Mouse (Mus musculus) adrenal gland, postnatal 4 days (tissue): ENCODE results near the gene Ctcf. TPM values are rescaled to one million over a fixed set of nuclear protein-coding genes. Genes with fewer than 3 reads are reported as not detected.
"Not testable (repeated sequence)": the region's sequence is repeated elsewhere in the genome, so short reads cannot be mapped to it uniquely, and the experiment has no call there.

Source experiments
- DNase-seq, 2 experiments: peaks; one replicate each; pipeline ENCODE4 v3.0.0; 2021 to 2022; ENCODE audit warnings: low spot score in 2 of 2, mixed read lengths in 2 of 2
- long read RNA-seq, 2 experiments: library from polyadenylated mRNA; stranded (forward); transcript quantifications; one replicate each; pipeline ENCODE4 v2.0.0; 2021
- total RNA-seq, 2 experiments: library from RNA; stranded (reverse); gene quantifications; 2 replicates each; pipeline ENCODE4 v1.2.3; 2021

Ctcf gene
- total RNA-seq, result 10 to 100 TPM; 73.8 to 94.0 TPM
- long read RNA-seq, experiment 1, partial matches to known transcripts, result 4 of 13 reads
- long read RNA-seq, experiment 1, other reads (novel, unspliced or antisense), result 5 of 13 reads
- long read RNA-seq, experiment 2, transcript Ctcf-201 (12 exons, 3,782 nt), result major isoform, 10 of 49 reads
- long read RNA-seq, experiment 2, partial matches to known transcripts, result 26 of 49 reads
- long read RNA-seq, experiment 2, other reads (novel, unspliced or antisense), result 12 of 49 reads

DNA sequence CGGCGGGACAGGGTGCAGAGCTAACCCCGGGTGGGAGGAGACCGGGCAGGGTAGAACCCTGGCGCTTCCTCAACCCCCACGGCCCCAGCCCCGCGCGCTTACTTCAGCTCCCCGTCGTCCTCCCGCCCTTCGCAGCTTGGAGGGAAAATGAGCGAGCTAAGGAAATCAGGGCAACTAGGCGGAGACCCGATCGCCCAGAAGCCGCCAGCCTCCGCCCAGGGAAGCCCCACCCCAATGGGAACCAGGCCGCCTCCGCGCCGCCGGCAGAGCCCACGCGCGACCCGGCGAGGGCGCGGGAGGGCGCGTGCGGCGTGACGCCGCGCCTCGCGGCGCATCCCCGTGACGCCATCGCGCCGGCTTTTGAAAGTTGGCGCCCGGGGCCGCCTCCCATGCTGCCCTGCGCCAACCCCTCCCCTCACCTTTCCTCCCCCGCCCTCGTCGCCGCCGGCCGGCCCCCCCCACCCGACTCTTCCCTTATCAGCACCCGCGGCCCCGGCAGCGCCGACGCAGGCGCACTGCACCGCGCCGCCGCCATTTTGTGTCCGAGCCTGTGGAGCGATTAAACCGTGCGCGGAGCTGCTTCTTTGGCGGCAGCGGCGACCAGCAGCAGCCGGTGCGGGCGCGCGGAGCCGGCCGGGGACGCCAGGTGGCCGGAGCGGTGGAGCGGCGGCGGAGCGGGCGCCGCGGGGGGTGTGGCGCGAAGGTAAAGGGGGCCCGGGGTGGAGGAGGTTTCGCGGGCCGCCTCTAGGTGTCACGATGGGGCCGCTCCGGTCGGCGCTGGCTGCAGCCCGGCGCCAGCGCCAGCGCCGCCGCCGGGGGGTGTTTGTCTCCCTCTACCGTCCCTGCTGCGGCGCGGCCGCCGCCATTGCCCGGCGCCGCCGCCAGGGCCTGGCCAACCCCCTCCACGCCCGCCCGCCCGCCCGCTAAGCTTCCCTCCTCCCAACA is at the start of gene Ctcf:
TSS of gene Ctcf (plus strand) at position 551 of the 945 bp plus-strand sequence.
- peak; percentile 80 to 90 for DNase-seq

DNA sequence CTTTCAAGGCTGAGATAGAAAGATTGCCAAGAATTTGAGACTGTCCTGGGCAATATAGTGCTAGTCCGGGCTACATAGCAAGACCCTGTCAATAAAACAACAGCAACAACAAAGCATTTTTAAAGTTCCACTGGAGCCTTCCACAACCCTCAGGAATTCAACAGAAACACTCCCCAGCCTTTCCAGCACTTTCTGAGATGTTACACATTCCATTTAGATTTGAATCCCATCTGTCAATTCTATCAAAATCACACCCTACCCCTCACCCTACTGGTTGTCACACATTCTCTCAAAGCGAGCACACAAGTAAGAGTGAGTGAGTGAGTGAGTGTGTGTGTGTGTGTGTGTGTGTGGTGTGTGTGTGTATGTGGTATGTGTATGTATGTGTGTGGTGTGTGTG is 43.9 kb upstream of the Ctcf start:
- no peak for DNase-seq

DNA sequence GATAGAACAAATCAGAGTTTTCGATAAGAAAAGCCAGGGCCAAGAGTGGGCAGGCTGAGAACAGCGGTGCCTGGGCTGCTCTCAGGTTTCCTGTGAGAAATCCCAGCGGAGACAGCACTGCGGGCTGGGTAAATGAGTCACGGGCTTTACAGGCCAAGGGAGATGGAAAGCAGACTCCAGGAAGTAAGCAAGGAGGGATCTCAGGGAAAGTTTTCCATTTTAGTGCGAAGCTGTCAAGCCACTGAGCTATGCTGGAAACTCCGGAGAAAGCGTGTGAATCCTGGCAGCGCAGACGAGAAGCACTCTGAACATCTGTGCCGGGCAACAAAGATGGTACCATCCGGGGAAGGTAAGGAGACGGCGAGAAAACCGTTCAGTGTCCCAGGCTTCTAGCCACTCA is 42.5 kb upstream of the Ctcf start:
- DNase-seq, result no peak

- no peak for DNase-seq
Observed at GRCm38 (mm10) chr8:105594451-105595242, 41.7 kb upstream of the Ctcf start.

DNA sequence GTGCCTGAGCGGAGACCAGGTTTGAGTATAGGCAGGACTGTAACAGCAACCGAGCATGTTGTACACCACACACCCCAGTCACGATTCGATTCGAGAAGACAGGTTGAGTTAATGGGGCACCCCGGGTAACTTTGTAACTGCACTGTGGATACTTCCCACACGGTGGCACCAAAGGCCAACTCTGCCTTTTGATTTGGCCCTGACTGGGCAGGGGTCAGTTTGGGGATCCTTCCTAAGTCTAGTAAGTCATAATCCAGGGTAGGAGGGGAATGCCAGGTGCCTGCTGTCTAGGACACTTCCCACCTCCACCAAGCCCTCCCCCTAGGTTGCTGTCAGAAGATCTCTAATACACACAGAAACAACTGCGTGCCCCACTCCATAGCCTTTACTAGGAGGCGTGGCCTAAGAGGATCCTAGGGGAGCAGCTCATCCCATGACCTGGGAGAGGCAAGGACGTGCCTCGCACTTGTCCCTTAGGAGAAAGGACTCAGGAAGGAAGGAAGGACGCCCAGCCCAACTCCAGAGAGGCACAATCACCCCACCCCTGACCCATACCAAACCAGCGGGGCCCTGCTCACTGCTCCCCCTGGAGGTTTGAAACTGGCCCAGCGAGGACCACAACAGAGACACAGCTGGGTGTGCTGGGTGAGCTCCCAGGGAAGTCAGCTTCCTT is 39.9 kb upstream of the Ctcf start:
- DNase-seq, result peak in 1 of 2 experiments; percentile 53

DNA sequence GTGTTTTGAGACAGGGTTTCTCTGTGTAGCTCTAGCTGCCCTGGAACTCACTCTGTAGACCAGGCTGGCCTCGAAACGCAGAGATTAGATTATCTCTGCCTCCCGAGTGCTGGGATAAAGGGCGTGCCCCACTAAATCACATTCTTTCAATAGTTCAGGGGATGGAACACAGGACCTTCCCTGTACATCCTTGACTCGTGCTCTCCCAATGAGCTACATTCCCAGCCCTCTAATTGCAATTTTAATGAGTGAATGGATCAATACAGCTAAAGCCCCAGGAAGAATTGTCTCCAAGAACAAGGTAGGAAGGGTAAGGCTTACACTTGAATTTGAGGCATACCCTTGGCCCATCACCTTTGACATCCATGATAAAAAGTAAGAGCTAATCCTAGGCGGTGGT is 37.6 kb upstream of the Ctcf start:
- no peak for DNase-seq

DNA sequence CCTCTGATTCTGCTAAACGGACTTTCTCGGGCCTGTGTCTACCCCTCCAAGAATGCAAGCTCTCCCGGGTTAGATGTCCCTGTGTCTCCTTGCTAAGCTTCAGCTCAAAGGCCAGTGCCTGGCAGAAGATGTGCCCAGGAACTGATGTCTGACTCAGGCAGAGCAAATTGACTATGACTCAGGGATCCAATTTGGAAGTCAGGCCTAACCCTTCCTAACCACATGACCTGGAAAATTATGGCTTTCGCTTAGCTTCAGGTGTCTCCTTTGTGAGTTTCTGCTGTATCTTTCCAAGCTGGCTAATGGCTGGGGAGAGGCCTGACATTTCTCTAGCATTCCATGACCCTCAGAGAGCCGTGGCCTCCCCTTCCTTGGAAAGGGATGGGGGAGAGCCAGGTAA is 35.1 kb upstream of the Ctcf start:
- DNase-seq, result no peak

- not testable (repeated sequence) for DNase-seq
Observed at GRCm38 (mm10) chr8:105602540-105602939, 33.8 kb upstream of the Ctcf start.

- peak; percentile 61 to 70 for DNase-seq
Observed at GRCm38 (mm10) chr8:105604804-105605381, 31.5 kb upstream of the Ctcf start, which contains the start of gene Ripor1. Gene Ripor1 (plus strand): TSS chr8:105605255.

GRCm38 (mm10) chr8:105605491-105606188 is 30.7 kb upstream of the Ctcf start:
- DNase-seq, result no peak

GRCm38 (mm10) chr8:105606189-105607023 is 30.0 kb upstream of the Ctcf start:
- DNase-seq, result peak in 1 of 2 experiments; percentile 66

DNA sequence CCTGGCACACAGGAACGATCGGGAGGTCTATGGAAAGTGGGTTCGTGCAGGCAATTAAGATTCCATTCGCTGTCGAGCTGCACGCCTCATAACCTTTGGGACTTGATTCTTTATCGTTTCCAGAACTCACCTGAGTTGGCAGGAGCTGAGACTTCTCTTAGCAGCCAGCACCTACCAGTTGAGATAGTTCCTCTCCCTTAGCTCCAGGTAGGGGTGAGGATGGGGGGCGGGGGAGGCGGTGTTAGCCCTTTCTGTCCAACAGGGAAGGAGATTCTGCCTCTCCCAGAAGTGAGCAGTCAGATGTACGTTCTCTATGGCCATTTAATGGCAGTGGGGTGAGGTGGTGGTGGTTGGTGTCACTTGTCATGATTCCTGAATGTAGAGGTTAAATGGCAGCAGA is 29.3 kb upstream of the Ctcf start:
- DNase-seq, result no peak

DNA sequence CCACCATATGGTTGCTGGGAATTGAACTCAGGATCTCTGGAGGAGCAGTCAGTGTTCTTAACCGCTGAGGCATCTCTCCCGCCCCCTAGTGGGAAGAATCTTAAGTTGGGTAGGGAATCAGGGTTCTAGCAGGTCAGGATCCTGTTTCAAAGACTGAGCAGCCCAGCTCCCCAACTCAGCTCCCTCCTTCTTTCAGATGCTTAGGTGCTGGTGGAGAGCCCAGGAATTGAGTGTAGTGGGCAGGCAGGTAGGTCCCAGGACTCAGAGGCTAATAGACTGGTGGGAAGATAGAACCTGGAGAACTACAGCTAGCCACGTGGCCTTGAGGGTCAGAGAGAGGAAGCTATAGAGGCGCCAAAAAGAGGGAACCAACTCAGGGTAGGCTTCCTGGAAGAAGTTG is 28.7 kb upstream of the Ctcf start:
- DNase-seq, result no peak

GRCm38 (mm10) chr8:105609355-105609754 is 27.0 kb upstream of the Ctcf start:
- no peak for DNase-seq

- no peak for DNase-seq
Observed at GRCm38 (mm10) chr8:105609771-105610170, 26.6 kb upstream of the Ctcf start.

DNA sequence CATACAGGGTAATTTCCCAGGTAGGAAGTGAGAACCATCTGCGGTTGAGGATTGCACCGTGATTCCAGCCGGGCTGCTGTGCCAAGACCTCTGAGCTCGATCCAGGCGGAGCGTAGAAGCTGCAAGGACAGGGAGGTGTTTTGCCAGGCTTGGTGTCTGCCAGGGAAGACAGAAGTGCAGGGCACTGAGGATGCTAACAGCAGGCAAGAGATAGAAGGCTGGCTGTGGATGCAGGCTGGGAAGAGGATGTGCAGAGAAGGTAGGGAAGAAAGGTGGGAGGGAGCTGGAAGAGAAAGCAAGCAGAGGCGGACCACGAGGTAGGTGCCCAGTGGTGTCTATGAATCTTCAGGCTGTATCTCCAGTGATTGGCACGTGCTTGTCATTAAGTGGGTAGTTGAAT is 24.5 kb upstream of the Ctcf start:
- no peak for DNase-seq

- no peak for DNase-seq
Observed at GRCm38 (mm10) chr8:105613037-105613436, 23.3 kb upstream of the Ctcf start.

DNA sequence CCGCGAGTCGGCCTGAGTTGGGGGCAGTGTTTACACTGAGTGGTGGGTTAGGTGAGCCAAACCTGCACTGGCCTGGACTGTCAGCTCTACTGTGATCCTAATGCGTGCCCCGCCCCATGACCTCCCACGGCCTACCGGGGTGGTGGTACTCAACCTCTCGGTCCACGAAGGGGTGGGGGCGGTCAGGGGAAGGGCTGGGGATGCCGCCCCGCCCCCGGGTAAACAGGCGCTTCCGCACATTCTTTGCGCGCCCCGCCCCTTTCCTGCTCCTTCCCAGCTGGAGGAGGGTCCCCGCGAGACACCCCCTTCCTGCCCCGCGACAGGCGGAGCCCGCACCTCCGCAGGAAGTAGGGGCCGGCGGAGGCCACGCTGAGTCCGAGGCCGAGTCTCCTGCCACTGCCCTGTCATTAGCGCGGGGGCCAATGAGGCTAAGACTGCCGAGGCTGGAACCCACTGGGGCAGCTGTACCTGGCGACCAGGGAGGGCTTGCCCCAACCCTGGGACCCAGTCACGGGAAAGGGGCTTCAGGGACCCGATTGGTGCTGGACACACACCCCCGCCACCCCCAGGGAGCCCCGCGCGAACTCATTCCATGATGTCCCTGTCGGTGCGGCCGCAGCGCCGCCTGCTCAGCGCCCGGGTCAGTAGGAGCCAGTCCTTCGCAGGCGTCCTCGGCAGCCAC is 22.4 kb upstream of the Ctcf start:
- no peak for DNase-seq
